Mouse (Mus musculus) spleen, adult 2 months (tissue): Measurements from ENCODE around the gene Gas2l1. TPM values are rescaled to one million over a fixed set of nuclear protein-coding genes. Genes with fewer than 3 reads are reported as not detected.

Experiments
- DNase-seq, 2 experiments: peaks; one replicate each; pipeline versions ENCODE4 v3.0.0 to v3.0.0-alpha.2; 2012 to 2021; ENCODE audit warnings: low spot score in 2 of 2, low read depth in 1 of 2
- H3K27ac ChIP-seq: fragments of 200-500 bp; 2 replicates; pipeline ENCODE4 v1.5.1; 2012; ENCODE audit warnings: low read length, inconsistent platforms; ENCODE audit not compliant: insufficient read depth
- H3K27me3 ChIP-seq: fragments of 200-500 bp; 2 replicates; pipeline ENCODE4 v1.6.1; 2012; ENCODE audit warnings: mild to moderate bottlenecking, moderate library complexity, low read length, inconsistent platforms; ENCODE audit not compliant: control insufficient read depth, insufficient read depth
- H3K36me3 ChIP-seq: fragments of 200-500 bp; 2 replicates; pipeline ENCODE4 v1.6.1; 2012; ENCODE audit warnings: mild to moderate bottlenecking, low read length, inconsistent platforms; ENCODE audit not compliant: control insufficient read depth, insufficient read depth
- H3K4me1 ChIP-seq: fragments of 200-500 bp; 2 replicates; pipeline ENCODE4 v1.6.1; 2011; ENCODE audit warnings: inconsistent platforms; ENCODE audit not compliant: control insufficient read depth, insufficient read depth, insufficient read length
- H3K4me3 ChIP-seq: fragments of 200-500 bp; 2 replicates; pipeline ENCODE4 v1.5.1; 2011; ENCODE audit warnings: mild to moderate bottlenecking, inconsistent platforms; ENCODE audit not compliant: insufficient read depth, insufficient read length; ENCODE audit errors: extremely low read depth
- CTCF ChIP-seq: fragments of 200-500 bp; IDR thresholded peaks from 2 replicates; pipeline ENCODE4 v1.5.1; 2011; ENCODE audit warnings: mild to moderate bottlenecking, inconsistent platforms; ENCODE audit not compliant: insufficient read depth, insufficient read length, insufficient replicate concordance; ENCODE audit errors: extremely low read depth
- POLR2A ChIP-seq: fragments of 200-500 bp; IDR thresholded peaks from 2 replicates; pipeline ENCODE4 v1.6.1; 2011; ENCODE audit warnings: low read depth, low read length, inconsistent platforms
- WGBS: fragments of 180-500 bp; shearing (Covaris S2); methylation state at CpG from one replicate; pipeline ENCODE4 v1.1.7; 2018; 5-methylcytosine and 5-hydroxymethylcytosine counted together
- polyA plus RNA-seq: library from polyadenylated mRNA; depleted of rRNA; stranded (reverse); fragments of >200 nt; gene quantifications from 2 replicates; pipeline ENCODE4 v1.2.3, GENCODE M21; 2012; rRNA removed

Gene Gas2l1
- polyA plus RNA-seq, 1 experiment = 35.5 TPM

DNA sequence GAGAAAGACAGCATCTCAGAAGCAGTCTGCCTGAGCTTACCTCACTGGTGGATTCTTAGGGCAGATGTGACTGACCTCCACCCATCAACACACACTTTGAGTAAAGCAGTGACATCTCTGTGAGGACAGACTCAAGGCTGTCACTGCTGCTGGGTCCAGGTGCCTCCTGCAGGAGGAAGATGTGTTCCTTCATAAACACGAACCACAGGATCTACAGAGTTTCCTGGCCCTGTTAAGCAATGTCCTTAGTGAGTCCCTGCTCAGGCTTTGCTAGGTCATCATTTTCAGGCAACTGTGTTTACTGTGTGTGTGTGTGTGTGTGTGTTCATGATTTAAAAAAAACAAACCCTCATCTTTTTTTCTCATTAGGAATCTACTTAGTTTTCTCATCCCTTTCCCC, 53.6 kb downstream of the Gas2l1 start:
- no peak for TF ChIP-seq CTCF
- TF ChIP-seq POLR2A = no peak
- no peaks in the 10 kb centered on the region for H3K27me3 ChIP-seq
- 61% methylated on average over 1 of the region's 1 CpGs for WGBS
- H3K27ac ChIP-seq = no peak overlapping the region
- H3K4me1 ChIP-seq = no peaks in the 10 kb centered on the region
- H3K4me3 ChIP-seq = no peak overlapping the region
- peaks cover 29% of the 10 kb centered on the region for H3K36me3 ChIP-seq
- DNase-seq = no peak

DNA sequence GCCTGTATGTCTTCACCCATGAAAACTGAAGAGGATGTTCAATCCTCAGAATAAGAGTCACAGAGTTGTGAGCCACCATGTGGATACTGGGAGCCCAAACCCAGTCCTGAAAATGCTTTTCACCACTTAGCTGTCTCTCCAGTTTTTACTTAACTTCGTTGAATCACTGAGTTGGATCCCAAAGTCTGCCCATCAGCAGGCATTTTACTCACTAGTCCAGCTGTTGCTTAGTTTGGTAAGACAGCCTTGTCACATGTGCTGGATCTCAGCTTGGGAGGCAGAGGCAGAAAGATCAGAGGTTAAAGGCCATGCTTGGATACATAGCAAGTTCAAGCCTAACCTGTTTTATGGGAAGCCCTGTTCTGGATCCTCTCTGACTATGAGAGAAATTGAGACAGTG, 54.9 kb downstream of the Gas2l1 start:
- H3K36me3 ChIP-seq = peaks cover 21% of the 10 kb centered on the region
- DNase-seq = no peak
- H3K4me3 ChIP-seq = no peak overlapping the region
- H3K27ac ChIP-seq = no peak overlapping the region
- no peaks in the 10 kb centered on the region for H3K27me3 ChIP-seq
- no peak for TF ChIP-seq CTCF
- TF ChIP-seq POLR2A = no peak
- H3K4me1 ChIP-seq = no peaks in the 10 kb centered on the region
- 92% methylated on average over 1 of the region's 1 CpGs for whole genome bisulfite sequencing

DNA sequence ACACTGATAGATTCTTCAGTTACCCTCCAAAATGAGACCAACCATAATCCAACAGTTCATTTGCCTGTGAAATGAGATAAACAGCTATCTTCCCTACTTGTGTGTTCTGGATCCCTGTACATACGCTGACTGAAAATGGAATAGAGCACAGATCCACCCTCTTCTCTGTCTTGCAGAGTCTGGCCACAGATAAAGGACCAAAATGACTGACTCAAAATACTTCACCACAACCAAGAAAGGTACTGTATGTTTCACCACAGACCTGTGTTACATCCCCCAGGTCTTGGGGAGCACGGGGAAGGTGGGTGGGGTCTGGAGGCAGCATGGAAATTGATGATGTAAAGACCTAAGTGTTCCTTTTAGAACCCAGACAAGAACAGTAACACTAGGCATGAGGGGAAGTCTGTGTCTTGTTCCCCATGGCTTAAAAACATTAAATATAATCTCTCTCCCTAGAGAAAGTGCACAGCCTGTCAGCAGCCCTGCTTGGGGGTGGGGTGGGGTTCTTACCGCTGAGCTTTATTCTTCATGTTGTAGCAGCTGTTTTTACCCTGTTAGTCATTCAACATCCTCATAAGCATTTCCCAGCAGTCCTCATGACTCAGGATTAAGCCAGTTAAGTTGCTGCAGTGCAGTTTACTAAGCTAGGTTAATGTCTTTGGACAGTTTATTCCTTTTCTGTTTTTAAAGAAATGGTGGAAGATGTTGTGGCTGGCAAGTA, 55.6 kb downstream of the Gas2l1 start:
- Histone ChIP-seq H3K27ac (peak overlapping the region; percentile 48; the same call in 1 of the 2 replicates), H3K4me3 (no peak overlapping the region), H3K36me3 (peaks cover 19% of the 10 kb centered on the region), H3K27me3 (no peaks in the 10 kb centered on the region), H3K4me1 (no peaks in the 10 kb centered on the region)
- no peak for TF ChIP-seq POLR2A
- TF ChIP-seq CTCF = no peak
- 80% methylated on average over 3 of the region's 3 CpGs for WGBS
- no peak for DNase-seq

DNA sequence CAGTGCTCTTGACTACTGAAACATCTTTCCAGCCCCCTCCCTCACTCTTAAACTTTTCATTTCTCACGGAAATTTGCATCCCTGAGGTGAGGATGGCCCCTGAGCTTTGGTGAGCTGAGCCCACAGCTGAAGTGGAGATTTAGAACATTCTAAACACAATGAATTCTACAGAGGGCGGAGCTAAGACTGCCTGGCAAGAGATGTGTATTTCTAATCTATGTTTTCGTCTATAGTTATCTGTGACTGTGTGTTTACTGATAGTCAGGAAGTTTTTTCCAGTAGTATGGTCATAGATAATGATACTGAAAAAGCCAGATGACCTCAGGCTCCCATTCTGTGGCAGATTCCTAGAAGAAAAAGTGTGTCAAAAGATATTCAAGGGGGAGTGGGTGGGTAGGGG, 56.3 kb downstream of the Gas2l1 start:
- 88% methylated on average over 3 of the region's 3 CpGs for WGBS
- TF ChIP-seq CTCF (no peak), POLR2A (no peak)
- Histone ChIP-seq H3K4me3 (no peak overlapping the region), H3K27me3 (no peaks in the 10 kb centered on the region), H3K4me1 (no peaks in the 10 kb centered on the region), H3K36me3 (peaks cover 18% of the 10 kb centered on the region), H3K27ac (no peak overlapping the region)
- DNase-seq = no peak

DNA sequence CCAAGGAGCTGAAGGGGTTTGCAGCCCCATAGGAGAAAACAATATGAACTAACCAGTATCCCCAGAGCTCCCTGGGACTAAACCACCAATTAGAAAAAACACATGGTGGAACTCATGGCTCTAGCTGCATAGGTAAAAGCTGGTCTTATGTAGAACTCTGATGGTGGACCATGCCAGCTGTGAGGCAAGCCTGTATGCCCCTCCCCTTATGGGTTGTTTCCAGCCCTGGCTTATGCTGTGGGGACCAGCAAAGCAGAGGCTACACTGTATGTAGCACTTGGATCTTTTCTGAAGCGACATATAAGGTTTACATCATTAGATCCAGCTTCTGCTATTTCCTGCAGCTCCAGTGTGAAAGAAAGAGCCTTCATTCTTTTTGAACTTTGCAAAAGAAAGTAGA, 57.9 kb downstream of the Gas2l1 start:
- TF ChIP-seq POLR2A = no peak
- H3K4me3 ChIP-seq = no peak overlapping the region
- WGBS = 86% methylated on average over 1 of the region's 1 CpGs
- no peaks in the 10 kb centered on the region for H3K4me1 ChIP-seq
- H3K27me3 ChIP-seq = no peaks in the 10 kb centered on the region
- H3K27ac ChIP-seq = no peak overlapping the region
- DNase-seq = no peak
- peaks cover 12% of the 10 kb centered on the region for H3K36me3 ChIP-seq

DNA sequence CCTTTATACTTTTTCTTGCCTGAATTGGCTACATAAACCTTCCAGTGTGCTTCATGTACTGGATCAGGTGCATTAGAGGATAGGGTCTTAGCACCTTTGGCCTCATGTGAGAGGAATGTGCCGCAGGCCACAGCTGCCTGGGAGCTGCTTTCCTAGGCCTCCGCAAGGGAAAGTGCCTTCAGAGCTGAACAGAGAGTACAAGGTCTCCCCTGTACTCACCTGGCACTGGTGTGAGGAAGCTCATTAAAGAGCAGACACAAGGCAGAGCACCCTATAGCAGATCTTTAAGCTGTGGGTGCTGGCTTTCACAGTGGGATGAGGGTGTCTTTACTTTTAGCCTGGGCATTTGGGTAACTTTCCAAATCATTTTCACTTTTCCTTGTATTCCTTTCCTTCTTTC, 59.6 kb downstream of the Gas2l1 start:
- H3K36me3 ChIP-seq = peaks cover 7% of the 10 kb centered on the region
- H3K27me3 ChIP-seq = no peaks in the 10 kb centered on the region
- WGBS = 87% methylated on average over 2 of the region's 2 CpGs
- H3K27ac ChIP-seq = no peak overlapping the region
- TF ChIP-seq POLR2A = no peak
- TF ChIP-seq CTCF = no peak
- H3K4me1 ChIP-seq = no peaks in the 10 kb centered on the region
- H3K4me3 ChIP-seq = no peak overlapping the region
- no peak for DNase-seq

Other genes with a start within 250 kb of the Gas2l1 start
- gene Nf2, start 215.8 kb downstream of the Gas2l1 start, polyA plus RNA-seq = 21.3 and 25.3 TPM in 2 replicates
- gene Nipsnap1, start 191.4 kb downstream of the Gas2l1 start, polyA plus RNA-seq = 12.0 and 21.0 TPM in 2 replicates
- 12.9 and 13.8 TPM in 2 replicates for gene Thoc5, start 170.0 kb downstream of the Gas2l1 start, polyA plus RNA-seq
- gene Nefh, start 117.3 kb downstream of the Gas2l1 start, polyA plus RNA-seq = 0.92 and 1.1 TPM in 2 replicates
- gene Ap1b1, start 78.5 kb downstream of the Gas2l1 start, polyA plus RNA-seq = 79.7 and 92.9 TPM in 2 replicates
- gene Rasl10a, start 7.2 kb downstream of the Gas2l1 start, polyA plus RNA-seq = 2.4 and 3.6 TPM in 2 replicates
- gene Rhbdd3, start 33.6 kb upstream of the Gas2l1 start, polyA plus RNA-seq = 14.6 and 17.8 TPM in 2 replicates
- 322 and 566 TPM in 2 replicates for gene Ewsr1, start 33.9 kb upstream of the Gas2l1 start, polyA plus RNA-seq
- 25.7 and 28.4 TPM in 2 replicates for gene Emid1, start 86.9 kb upstream of the Gas2l1 start, polyA plus RNA-seq
- 9.4 and 9.6 TPM in 2 replicates for gene Kremen1, start 196.2 kb upstream of the Gas2l1 start, polyA plus RNA-seq